Mouse (Mus musculus) R1 (cell line): ENCODE data around the gene Ecel1.
A peak's percentile ranks its signal among the peaks of the same experiment; 100 is the strongest.

ENCODE experiments used
- DNase-seq: peaks from one replicate; pipeline ENCODE4 v3.0.0-alpha.2; 2018; ENCODE audit warnings: low read depth, low spot score

The Ecel1 gene

DNA sequence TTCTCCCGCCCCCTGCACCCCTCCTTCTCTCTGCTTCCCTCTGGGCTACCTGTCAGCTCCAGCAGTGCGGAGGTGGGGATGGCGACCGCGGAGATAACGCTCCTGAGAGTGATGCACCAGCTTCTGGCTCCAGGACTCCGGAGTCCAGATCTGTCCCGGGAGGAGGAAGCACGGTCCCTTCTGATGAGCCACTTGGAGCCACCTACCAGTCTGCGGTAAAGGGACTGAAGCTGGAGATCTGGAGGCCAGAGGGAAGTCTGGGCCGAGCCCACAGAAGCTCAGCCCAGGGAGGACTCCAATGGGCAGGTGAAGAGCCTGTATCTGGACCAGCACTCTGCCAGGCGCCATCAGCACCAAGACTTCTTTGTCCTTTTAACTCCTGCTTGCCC is at the start of gene Ecel1:
Ecel1 (minus strand) TSS at position 323 of the 389 bp plus-strand sequence.
- DNase-seq, result peak; percentile 34

DNA sequence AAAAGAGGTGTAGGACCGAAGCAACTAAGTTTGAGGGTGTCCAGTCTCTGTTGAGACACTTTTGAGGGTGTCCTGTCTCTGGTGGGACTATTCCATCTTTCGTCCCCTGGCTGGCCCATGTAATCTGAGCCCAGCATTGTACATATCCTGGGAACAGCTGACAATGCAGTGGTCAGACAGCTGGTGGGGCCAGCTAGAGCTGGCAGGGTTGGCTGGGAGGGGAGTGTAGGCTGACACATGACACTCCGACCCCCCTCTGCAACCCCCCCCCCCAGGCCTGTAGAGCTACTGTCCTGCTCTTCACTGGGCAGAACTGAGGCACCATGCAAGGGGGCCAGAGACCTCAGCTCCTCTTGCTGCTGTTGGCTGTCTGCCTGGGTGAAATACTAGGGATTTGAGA is 49.2 kb upstream of the Ecel1 start:
- DNase-seq, result no peak

DNA sequence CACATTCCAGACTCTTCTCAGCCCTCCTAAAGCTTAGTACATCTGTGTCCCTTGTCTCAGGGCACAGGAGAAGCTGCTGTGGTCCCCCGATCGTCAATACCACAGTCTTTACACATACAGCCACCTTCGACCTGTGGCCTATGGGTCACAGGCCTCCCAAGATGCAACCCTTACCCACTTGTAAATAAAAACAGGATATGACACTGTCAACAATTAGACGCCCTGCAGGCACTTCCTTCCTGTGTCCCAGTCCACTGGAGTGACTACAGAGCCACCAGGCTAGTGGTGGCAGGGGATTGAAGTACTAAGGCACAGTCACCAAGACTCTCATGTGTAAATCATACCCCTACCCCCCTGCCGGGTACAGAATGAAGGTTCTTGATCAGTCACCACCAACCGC is 48.7 kb upstream of the Ecel1 start:
- no peak for DNase-seq

DNA sequence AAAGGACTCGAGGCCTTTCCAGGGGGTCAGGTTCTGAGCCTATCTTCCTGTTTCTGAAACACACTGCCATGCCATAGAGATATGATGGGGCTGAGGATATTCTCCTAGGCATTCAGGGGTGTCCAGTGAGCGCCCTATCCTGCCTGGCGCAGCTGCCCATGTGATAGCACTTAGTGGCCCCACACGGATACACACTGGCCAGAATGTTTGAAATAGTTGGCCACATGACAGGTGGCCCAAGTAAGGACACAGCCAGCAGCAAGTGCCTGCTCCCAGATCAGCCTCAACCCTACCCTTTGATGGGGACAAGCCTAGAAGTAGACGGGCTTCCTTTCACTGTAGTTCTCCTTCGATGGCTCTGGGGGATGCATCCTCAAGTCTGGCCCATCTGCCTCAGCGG is 48.1 kb upstream of the Ecel1 start, which contains the start of gene Chrng:
Chrng (plus strand) TSS at position 193 of the 400 bp plus-strand sequence.
- DNase-seq, result no peak

DNA sequence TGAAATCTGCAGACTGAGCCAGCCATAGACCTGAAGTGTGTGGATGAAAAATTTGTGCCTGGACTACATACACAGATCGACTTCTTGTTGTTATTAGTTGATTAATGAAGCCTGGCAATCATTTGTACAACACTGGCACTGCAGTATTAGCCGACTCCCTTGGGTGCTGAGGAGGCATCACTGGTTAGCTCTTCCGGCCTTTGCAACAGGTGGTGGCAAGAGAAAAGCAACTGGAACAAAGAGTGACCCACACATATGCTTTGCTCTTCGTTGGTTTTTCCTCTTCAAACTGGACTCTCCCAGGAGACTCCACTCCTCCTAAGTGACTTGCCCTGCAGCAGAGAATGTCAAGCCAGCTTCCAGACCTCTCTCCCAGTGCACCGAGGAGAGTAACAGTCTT is 47.5 kb upstream of the Ecel1 start:
- DNase-seq, result no peak

DNA sequence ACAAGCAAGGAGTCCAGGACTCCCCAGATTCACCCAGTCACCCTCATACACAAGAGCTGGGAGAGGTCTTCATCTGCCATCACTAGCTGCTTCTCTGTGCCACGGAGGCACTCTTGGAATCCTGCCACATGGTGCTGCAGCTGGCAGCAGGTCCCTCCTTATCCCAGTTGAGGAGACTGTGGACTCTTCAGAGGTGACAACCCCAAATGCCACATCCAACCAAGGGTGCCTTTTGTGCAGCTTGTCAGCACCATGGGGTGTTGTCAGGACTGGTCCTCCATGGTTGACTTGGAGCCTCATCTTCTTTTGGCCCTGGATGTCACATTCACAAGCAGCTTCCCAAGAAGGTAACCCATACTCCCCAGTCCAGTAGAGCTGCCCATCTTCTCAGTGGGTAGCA is 45.5 kb upstream of the Ecel1 start:
- no peak for DNase-seq

DNA sequence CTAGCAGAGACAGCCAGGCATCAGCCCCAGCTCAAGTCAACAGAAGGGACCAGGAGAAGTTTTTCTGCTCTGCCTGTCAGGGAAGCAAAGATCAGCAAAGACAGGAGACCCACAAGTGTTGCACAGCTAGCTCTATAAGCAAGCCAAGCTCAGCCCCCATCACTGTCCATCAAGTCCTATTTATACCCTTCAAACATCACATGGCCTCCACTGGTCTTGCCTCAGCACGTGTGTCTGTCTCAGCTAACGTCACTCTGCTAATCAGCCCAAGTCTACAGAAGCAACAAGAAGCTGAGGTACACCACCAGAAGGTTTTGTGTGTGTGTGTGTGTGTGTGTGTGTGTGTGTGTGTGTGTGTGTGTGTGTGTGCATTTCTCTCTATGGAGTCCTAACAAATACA is 44.5 kb upstream of the Ecel1 start:
- no peak for DNase-seq

DNA sequence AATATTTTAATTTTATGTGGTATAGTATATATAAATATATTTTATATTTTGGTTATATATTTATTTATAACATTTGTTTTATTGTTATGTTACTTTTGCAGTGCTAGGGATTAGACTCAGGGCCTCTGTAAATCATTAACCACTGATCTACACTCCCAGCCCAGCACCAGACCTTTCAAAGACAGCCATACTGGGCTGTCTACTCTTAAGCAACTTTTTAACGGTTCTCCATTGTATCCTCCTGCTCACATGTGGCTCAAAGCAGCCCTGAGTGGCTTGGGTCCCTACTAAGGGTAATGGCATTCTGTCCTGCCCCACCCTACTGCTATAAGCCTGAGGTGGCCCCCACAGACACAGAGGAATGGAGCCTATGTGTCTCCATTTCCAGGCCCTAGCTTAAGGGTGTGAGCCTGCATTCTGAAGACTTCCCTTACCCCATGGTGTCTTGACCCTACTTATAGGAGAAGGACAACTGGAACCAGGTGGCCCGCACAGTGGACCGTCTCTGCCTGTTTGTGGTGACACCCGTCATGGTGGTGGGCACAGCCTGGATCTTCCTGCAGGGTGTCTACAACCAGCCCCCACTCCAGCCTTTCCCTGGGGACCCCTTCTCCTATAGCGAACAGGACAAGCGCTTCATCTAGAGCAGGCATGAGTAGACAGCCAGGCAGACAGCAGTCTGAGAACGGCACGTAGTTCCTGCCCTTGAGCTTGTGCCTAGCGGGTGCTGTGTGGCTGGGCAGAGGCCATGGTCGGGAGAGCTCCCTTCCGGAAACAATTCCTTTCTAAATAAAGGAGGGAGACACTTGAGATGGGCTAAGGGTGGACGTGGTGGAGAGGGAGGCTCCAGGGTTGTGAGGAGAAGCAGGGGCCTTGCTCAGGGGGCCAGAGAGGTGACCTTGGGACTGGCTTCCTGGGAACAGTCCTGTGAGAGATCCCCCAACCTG is 42.1 kb upstream of the Ecel1 start:
- no peak for DNase-seq

DNA sequence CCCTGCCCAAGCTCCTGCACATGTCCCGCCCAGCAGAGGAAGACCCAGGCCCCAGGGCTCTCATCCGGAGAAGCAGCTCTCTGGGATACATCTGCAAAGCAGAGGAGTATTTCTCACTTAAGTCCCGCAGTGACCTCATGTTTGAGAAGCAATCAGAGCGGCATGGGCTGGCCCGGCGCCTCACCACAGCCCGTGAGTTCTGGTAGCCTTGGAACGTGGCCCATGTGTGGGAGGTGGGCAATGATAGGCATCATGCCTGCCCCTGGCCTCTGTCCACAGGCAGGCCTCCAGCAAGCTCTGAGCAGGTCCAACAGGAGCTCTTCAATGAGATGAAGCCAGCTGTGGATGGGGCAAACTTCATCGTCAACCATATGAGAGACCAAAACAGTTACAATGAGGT is 41.0 kb upstream of the Ecel1 start:
- no peak for DNase-seq

DNA sequence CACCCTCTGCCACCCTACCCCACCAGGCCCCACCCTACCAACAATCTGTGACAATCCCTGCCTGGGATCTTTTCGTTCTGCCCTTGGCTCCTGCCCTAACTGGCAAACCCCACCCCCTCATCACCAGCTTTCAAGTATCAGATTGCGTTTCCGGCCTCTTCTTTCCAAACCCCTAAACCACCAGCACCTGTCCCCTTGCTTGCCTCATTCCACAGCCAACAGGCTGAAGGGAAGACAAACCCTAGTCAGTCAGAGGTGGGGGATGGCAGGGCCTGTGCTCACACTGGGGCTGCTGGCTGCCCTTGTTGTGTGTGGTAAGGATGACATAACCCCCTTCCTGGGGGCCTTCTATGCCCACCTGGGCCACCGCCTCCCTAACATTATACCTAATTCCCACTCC is 34.1 kb upstream of the Ecel1 start, which contains the start of gene Chrnd:
Chrnd (plus strand) TSS at position 179 of the 400 bp plus-strand sequence.
- DNase-seq, result no peak

DNA sequence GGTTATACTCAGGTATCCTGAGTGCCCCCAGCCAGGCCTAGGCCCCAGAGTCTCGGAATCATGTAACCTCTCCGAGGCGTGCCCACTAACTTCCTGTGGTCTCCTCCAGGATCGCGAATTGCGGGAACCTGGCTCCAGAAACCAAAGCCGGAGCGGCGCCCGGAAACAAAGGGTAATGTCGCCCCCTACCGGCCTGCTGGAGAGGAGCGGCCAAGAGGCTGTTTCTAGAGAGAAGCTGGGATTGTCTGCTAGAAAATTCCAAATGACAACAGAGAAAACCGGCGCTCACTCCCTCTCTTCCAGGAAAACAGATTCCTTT is 30.7 kb upstream of the Ecel1 start:
- DNase-seq, result peak; percentile 86

DNA sequence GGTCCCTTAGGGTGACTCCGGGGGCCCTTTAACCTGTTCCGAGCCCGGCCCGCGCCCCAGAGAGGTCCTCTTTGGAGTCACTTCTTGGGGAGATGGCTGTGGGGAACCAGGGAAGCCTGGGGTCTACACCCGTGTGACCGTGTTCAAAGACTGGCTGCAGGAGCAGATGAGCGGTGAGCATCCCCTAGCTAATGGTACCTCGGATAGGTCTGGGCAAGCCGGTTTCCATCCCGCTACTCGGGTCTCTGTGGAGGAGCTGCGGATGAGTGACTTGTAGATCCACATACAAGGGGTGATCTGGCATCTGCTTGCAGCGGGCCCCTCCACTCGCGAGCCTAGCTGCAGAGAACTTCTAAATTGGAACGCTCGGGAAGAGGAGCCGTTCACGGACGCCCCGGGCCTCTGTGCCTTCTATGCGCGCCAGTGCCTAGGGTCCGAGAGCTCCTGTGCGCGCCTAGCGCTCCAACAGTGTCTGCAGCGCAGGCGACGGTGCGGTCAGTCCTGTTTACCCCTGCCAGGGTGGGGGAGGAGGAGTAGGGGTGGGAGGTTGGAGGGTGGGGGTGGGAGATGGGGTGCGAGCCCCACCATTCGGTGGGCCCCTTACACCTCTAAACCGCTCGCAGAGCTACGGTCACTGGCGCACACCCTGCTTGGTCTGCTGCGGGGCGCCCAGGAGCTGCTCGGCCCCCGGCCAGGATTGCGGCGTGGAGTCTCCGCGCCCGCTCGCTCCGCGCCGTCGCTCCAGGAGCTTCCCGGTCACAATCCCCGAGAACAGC is 30.1 kb upstream of the Ecel1 start:
- DNase-seq, result peak; percentile 47

DNA sequence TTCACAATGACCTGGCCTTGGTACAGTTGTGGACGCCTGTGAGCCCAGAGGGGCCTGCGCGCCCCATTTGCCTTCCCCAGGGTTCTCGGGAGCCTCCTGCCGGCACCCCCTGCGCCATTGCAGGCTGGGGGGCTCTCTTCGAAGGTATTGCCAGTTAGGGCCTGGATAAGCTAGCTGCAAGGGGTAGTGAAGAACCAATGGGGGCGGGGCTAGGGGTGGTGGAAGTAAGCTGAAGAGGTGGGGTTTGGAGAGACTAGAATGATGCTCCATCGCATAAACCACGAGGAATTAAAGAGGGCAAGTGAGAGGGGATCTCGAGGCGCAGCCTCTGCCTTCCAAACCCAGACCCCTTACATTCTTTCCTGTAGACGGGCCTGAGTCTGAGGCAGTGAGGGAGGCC is 29.2 kb upstream of the Ecel1 start:
- peak; percentile 58 for DNase-seq

DNA sequence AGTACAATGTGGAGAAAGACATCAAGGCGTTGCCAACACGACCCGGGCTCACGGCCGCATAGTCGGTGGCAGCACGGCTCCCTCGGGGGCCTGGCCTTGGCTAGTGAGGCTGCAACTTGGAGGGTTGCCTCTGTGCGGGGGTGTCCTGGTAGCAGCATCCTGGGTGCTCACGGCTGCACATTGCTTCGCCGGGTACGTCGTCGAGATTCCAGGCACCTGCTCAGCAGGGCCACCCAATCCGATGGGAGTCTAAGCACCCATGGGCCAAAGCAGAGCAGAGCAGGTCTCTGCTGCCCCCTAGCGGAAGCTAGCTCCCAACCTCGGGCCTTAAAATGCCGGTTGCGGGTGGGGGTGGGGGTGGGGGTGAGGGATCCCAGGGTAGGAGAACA is 28.4 kb upstream of the Ecel1 start:
- DNase-seq, result peak; percentile 75

DNA sequence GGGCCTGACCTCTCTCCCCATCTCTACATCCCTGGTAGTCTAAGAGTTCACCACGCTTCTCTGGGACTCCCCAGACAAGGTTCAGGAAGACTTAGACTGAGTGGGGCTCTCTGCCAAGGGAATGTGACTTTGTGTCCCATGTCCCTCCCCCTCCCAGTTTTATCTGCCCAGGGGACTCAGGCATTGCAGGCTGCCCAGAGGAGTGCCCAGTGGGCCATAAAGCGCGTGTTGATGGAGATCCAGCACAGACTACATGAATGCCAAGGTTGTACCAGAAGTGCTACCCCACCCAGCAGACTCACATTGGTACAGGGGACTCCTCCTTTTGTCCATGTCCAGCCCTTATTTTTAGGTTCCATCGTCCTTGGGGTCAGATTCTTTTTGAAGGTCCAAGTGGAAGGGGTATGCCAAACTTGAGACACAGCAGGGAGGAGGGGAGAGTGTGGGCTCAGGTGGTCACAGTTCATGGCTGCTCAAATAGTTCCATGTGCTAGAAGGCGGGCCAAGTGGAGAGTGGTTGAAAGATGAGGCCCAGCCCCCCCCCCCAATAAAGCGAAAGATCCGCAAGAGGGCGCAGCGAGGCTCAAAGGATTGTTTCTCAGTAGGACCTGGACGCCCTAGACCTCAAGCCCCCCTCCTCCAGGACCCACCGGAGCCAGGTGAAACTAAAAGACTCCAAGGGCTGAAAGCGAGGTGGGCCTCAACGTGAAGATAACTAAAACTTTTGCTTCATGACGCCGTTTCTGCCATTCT is 27.9 kb upstream of the Ecel1 start:
- DNase-seq, result peak; percentile 70

DNA sequence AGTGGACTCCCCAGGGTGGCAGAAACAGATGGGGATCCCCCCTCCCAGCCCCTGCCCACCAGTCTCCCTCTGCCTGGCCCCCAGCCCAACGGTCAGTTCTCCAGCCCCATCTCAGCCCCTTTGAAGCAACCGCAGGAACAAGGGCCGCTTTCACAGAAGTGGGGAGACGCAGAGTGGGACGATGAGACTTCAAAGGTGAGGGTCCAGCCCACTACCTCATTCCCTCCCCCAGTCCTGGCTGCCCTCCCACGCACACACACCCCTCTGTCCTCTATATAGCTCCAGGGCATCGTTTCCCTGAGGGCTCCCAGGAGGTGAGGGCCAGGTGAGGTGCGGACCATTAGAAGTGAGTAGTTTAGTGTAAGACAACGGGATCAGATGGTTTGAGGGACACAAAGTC is 26.7 kb upstream of the Ecel1 start, which contains the start of gene Prss56:
Prss56 (plus strand) TSS at position 301 of the 400 bp plus-strand sequence.
- DNase-seq, result no peak

DNA sequence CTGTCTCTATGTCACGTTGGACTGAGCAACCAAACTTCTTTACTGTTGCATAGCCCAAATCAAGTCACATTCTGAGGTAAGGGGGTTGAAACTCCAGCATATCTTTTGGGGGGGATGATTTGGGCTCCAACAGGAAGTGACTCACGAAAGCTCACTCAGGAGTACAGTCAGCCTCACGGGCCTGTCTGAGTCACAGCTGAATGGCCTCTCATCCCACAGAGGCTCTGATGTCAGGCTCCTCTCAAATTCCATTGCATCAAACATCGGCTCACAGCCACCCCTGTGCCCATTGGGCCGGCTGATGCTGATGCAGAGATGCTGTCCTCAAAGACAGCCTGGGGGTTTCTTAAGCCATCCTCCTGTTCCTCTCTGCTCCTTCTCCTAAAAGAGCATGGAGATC is 24.6 kb upstream of the Ecel1 start:
- DNase-seq, result no peak

DNA sequence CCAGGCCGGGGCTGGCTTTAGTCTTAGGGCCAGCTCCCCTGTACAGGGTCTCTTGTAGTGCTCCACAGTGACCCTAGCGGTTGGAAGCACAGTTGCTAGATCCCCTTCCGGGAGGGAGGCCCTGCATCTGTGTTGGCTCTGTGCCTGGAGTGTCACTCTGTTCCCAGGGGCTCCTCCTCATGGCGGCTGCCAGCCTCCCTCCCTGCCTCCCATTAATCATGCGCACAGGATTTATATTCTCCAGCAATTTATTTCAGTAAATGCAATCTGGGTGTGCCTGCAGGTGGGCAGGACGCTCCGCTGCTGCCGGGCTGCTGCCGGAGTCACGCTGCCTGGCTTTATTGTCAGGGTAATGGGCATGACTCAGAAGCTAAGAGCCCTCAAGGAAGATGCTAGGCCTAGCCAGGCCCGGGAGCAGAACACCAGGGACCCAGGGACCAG is 19.6 kb upstream of the Ecel1 start:
- DNase-seq, result peak; percentile 79

DNA sequence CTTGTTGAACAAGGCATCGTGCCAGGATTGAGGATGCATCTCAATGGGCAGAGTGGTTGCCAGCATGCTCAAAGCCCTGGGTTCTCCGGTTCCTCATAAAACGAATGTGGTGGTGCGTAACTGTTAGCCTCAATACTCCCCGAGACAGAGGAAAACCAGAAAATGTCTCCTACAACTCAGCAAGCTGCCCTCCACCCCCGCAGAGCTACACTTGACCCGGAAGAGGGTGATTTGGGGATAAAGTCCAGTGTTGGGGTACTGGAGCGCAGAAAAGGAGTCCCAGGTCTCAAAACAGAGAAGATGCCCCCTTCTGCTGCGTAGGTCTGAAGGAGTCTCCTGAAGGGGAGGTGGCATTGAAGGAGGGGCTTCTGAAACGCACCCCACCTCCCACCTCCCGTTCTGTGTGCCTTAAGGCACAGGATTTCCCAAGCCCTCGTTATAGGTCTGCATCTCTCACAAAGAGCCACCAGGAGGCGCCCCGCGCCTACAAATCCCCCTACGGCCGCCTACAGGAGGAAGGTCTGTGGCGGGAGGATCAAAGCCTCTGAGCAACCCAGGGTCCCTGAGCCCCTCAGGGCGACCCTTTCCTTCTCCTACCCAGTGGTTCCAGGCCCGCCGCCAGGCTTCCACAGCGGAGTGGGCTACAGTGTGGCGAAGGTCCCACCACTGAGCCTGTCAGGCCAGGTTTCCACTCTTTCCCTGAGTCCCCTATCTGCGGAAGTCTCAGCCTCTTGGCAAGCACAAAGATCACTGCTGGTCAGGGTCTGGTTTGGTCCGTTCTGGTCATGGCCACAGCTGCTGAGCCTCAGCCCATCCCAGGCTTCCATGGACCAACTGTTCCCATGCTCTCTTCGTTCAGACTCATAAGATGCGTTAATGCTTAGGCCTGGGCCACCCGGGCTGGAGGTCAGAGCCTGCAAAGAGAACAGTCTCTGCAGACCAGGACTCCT is 18.0 kb upstream of the Ecel1 start:
- peak; percentile 84 for DNase-seq

DNA sequence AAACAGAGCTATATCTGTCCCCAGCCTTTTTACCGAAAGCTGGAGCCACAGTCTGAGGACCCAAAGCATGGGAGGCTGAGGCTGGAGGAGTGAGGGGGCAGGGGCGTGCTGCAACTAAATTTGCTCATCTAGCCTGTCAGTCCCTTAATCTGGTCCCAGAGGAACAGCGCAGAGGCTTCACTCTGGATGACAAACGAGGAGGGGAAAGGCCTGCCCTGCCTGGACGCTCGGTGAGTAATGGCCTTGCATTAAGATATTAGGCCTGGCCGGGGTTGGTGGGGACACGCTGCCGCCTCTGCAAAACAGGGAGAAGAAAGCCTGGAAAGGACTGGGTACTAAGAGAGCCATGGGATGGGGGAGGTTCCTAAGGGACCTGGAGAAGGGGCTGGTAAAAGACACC is 16.0 kb upstream of the Ecel1 start:
- DNase-seq, result no peak

DNA sequence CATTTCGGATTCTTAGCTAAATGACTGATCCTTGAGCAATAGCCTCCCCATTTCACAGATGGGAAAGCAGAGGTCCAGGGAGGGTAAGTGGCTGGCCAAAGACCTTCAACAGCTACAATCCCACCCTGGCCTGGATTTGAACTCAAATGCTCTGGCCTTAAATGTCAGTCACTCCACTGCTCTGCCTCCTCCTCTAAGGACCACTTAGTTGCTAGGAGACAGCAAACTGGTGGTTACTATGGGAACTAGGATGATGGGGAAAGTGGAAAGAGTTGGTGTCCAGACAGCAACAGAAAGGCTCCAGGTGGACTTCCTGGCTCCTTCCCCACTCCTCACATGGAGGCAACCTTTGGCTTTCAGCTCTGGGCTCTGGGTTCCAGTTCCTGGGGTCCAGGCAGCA is 15.0 kb upstream of the Ecel1 start:
- peak; percentile 52 for DNase-seq
